Mouse (Mus musculus) MEL (cell line): ENCODE measurements around the gene Rhobtb1. TPM values are rescaled to one million over a fixed set of nuclear protein-coding genes. Genes with fewer than 3 reads are reported as not detected.

Experiments used
- DNase-seq: peaks from one replicate; pipeline ENCODE4 v3.0.0; 2011; ENCODE audit warnings: low read depth, low spot score
- H3K27ac ChIP-seq: 2 replicates; pipeline ENCODE4 v1.5.1; 2012; ENCODE audit warnings: low read depth, mild to moderate bottlenecking, control low read depth, low read length, moderate library complexity; ENCODE audit not compliant: control insufficient read depth
- H3K27me3 ChIP-seq, 2 experiments: fragments of 150-350 bp in 1 of 2; sonication (generic) in 1 of 2; 2 replicates each; pipeline ENCODE4 v1.6.1; 2012; ENCODE audit warnings: low read length in 2 of 2, mild to moderate bottlenecking in 2 of 2, improper control_type of control experiment in 1 of 2, moderate library complexity in 1 of 2; ENCODE audit not compliant: insufficient read depth in 2 of 2, control insufficient read depth in 1 of 2
- H3K36me3 ChIP-seq, 2 experiments: 2 replicates each; pipeline ENCODE4 v1.6.1; 2012 to 2014; ENCODE audit warnings: low read length in 2 of 2, improper control_type of control experiment in 1 of 2, inconsistent platforms in 1 of 2, mild to moderate bottlenecking in 1 of 2; ENCODE audit not compliant: insufficient read depth in 2 of 2, control insufficient read depth in 1 of 2
- H3K4me1 ChIP-seq, 2 experiments: fragments of 150-350 bp in 1 of 2; sonication (generic) in 1 of 2; 2 replicates each; pipeline ENCODE4 v1.6.1; 2012; ENCODE audit warnings: low read length in 2 of 2, improper control_type of control experiment in 1 of 2, mild to moderate bottlenecking in 1 of 2; ENCODE audit not compliant: insufficient read depth in 2 of 2, control insufficient read depth in 1 of 2
- H3K4me3 ChIP-seq, 2 experiments: fragments of 150-350 bp in 1 of 2; sonication (generic) in 1 of 2; 2 replicates each; pipeline ENCODE4 v1.5.1; 2012; ENCODE audit warnings: low read depth in 2 of 2, low read length in 2 of 2, mild to moderate bottlenecking in 2 of 2, moderate library complexity in 2 of 2, control low read depth in 1 of 2, improper control_type of control experiment in 1 of 2; ENCODE audit not compliant: control insufficient read depth in 1 of 2, insufficient read depth in 1 of 2
- H3K79me2 ChIP-seq: 2 replicates; pipeline ENCODE4 v1.6.1; 2012; ENCODE audit warnings: mild to moderate bottlenecking, low read length, moderate library complexity; ENCODE audit not compliant: control insufficient read depth, poor library complexity, insufficient read depth
- H3K9ac ChIP-seq: 2 replicates; pipeline ENCODE4 v1.6.1; 2012; ENCODE audit warnings: low read depth, mild to moderate bottlenecking, control low read depth, low read length, moderate library complexity; ENCODE audit not compliant: control insufficient read depth, poor library complexity, severe bottlenecking
- H3K9me3 ChIP-seq: fragments of 150-350 bp; sonication (generic); replicated peaks from 2 replicates; pipeline ENCODE4 v1.6.1; 2012; ENCODE audit warnings: mild to moderate bottlenecking, low read length, improper control_type of control experiment, moderate library complexity; ENCODE audit not compliant: insufficient read depth
- BHLHE40 ChIP-seq: IDR thresholded peaks from 2 replicates; pipeline ENCODE4 v1.6.1; 2012; ENCODE audit warnings: low read depth, mild to moderate bottlenecking, inconsistent platforms, low read length, improper control_type of control experiment, borderline replicate concordance
- CHD1 ChIP-seq: IDR thresholded peaks from 2 replicates; pipeline ENCODE4 v1.6.1; 2012; ENCODE audit warnings: low read depth, mild to moderate bottlenecking, inconsistent platforms, low read length, improper control_type of control experiment
- CTCF ChIP-seq, 3 experiments: IDR thresholded peaks in 2 of 3; conservative IDR thresholded peaks in 1 of 3; 2 replicates each; pipeline ENCODE4 v1.5.1; 2011 to 2012; ENCODE audit warnings: low read length in 3 of 3, low read depth in 2 of 3, mild to moderate bottlenecking in 2 of 3, improper control_type of control experiment in 1 of 3, inconsistent platforms in 1 of 3, mixed read lengths in 1 of 3, moderate library complexity in 1 of 3; ENCODE audit not compliant: control insufficient read depth in 1 of 3, insufficient read depth in 1 of 3, poor library complexity in 1 of 3, severe bottlenecking in 1 of 3
- E2F4 ChIP-seq: IDR thresholded peaks from 2 replicates; pipeline ENCODE4 v1.6.1; 2011; ENCODE audit warnings: low read depth, low read length, improper control_type of control experiment, borderline replicate concordance
- ELF1 ChIP-seq: IDR thresholded peaks from 2 replicates; pipeline ENCODE4 v1.6.1; 2014; ENCODE audit warnings: low read depth, mild to moderate bottlenecking, inconsistent platforms, low read length, improper control_type of control experiment, moderate library complexity
- EP300 ChIP-seq, 2 experiments: IDR thresholded peaks; 2 replicates each; pipeline ENCODE4 v1.6.1; 2011; ENCODE audit warnings: improper control_type of control experiment in 2 of 2, low read length in 2 of 2, low read depth in 1 of 2, mild to moderate bottlenecking in 1 of 2
- ETS1 ChIP-seq: IDR thresholded peaks from 2 replicates; pipeline ENCODE4 v1.6.1; 2012; ENCODE audit warnings: low read depth, mild to moderate bottlenecking, inconsistent platforms, low read length, improper control_type of control experiment, moderate library complexity
- GATA1 ChIP-seq: IDR thresholded peaks from 2 replicates; pipeline ENCODE4 v1.6.1; 2011; ENCODE audit warnings: low read depth, low read length, improper control_type of control experiment
- HCFC1 ChIP-seq: IDR thresholded peaks from 2 replicates; pipeline ENCODE4 v1.6.1; 2012; ENCODE audit warnings: low read depth, mild to moderate bottlenecking, inconsistent platforms, low read length, improper control_type of control experiment, moderate library complexity
- JUND ChIP-seq: IDR thresholded peaks from 2 replicates; pipeline ENCODE4 v1.6.1; 2011; ENCODE audit warnings: low read depth, mild to moderate bottlenecking, improper control_type of control experiment, low read length
- MAFK ChIP-seq: IDR thresholded peaks from 2 replicates; pipeline ENCODE4 v1.6.1; 2011; ENCODE audit warnings: low read depth, mild to moderate bottlenecking, low read length, improper control_type of control experiment, borderline replicate concordance
- MAZ ChIP-seq: IDR thresholded peaks from 2 replicates; pipeline ENCODE4 v1.6.1; 2012; ENCODE audit warnings: low read depth, mild to moderate bottlenecking, inconsistent platforms, low read length, improper control_type of control experiment
- MYB ChIP-seq: IDR thresholded peaks from 2 replicates; pipeline ENCODE4 v1.6.1; 2011; ENCODE audit warnings: mild to moderate bottlenecking, low read depth, low read length, improper control_type of control experiment
- NELFE ChIP-seq: IDR thresholded peaks from 2 replicates; pipeline ENCODE4 v1.6.1; 2011; ENCODE audit warnings: low read depth, low read length, improper control_type of control experiment
- NRF1 ChIP-seq: IDR thresholded peaks from 2 replicates; pipeline ENCODE4 v1.6.1; 2014; ENCODE audit warnings: low read depth, mild to moderate bottlenecking, inconsistent platforms, low read length, improper control_type of control experiment, moderate library complexity; ENCODE audit not compliant: poor library complexity, insufficient read depth, severe bottlenecking
- POLR2AphosphoS2 ChIP-seq: IDR thresholded peaks from 2 replicates; pipeline ENCODE4 v1.6.1; 2011; ENCODE audit warnings: low read length, improper control_type of control experiment
- POLR2AphosphoS5 ChIP-seq: IDR thresholded peaks from 2 replicates; pipeline ENCODE4 v1.6.1; 2012; ENCODE audit warnings: low read depth, borderline replicate concordance, mild to moderate bottlenecking, inconsistent platforms, low read length, moderate library complexity, mixed read lengths
- RAD21 ChIP-seq: IDR thresholded peaks from 2 replicates; pipeline ENCODE4 v1.6.1; 2011; ENCODE audit warnings: mild to moderate bottlenecking, low read depth, low read length, improper control_type of control experiment
- RCOR1 ChIP-seq: IDR thresholded peaks from 2 replicates; pipeline ENCODE4 v1.6.1; 2012; ENCODE audit warnings: low read depth, mild to moderate bottlenecking, inconsistent platforms, low read length, improper control_type of control experiment
- SIN3A ChIP-seq: IDR thresholded peaks from 2 replicates; pipeline ENCODE4 v1.6.1; 2012; ENCODE audit warnings: low read length, improper control_type of control experiment, inconsistent platforms
- SMC3 ChIP-seq: IDR thresholded peaks from 2 replicates; pipeline ENCODE4 v1.6.1; 2011; ENCODE audit warnings: low read depth, low read length, improper control_type of control experiment
- TCF12 ChIP-seq: IDR thresholded peaks from 2 replicates; pipeline ENCODE4 v1.6.1; 2014; ENCODE audit warnings: low read depth, mild to moderate bottlenecking, inconsistent platforms, low read length, improper control_type of control experiment, moderate library complexity
- USF1 ChIP-seq: IDR thresholded peaks from 2 replicates; pipeline ENCODE4 v1.6.1; 2014; ENCODE audit warnings: low read depth, mild to moderate bottlenecking, inconsistent platforms, low read length, improper control_type of control experiment, moderate library complexity
- USF2 ChIP-seq, 2 experiments: IDR thresholded peaks; 2 replicates each; pipeline ENCODE4 v1.6.1; 2011 to 2012; ENCODE audit warnings: improper control_type of control experiment in 2 of 2, low read length in 2 of 2, borderline replicate concordance in 1 of 2, inconsistent platforms in 1 of 2, low read depth in 1 of 2, mild to moderate bottlenecking in 1 of 2; ENCODE audit not compliant: insufficient read depth in 1 of 2
- polyA plus RNA-seq, 2 experiments: library from polyadenylated mRNA; stranded (reverse) in 1 of 2; unstranded in 1 of 2; fragments of >175 nt in 1 of 2; fragments of >200 nt in 1 of 2; gene quantifications; 2 replicates each; pipeline versions ENCODE4 v1.2.1 to v1.2.4; 2012; ENCODE audit warnings: low replicate concordance in 2 of 2, low read depth in 1 of 2; ENCODE audit not compliant: insufficient read length in 2 of 2, insufficient read depth in 1 of 2, missing spikeins in 1 of 2
- total RNA-seq: library from RNA; depleted of rRNA; stranded (reverse); fragments of 300-350 nt; gene quantifications from 2 replicates; pipeline ENCODE4 v1.2.3, GENCODE M21; 2012

Gene Rhobtb1
- total and polyA plus RNA-seq, 3 experiments = not detected

GRCm38 (mm10) chr10:69165125-69165524 is 13.9 kb downstream of the Rhobtb1 start:
- H3K9me3 ChIP-seq = no peaks in the 10 kb centered on the region
- no peaks in the 10 kb centered on the region for H3K27me3 ChIP-seq
- TF ChIP-seq CTCF (IDR thresholded peaks at IDR 0.05 in 2 of 3, conservative IDR thresholded peaks at IDR 0.05 in 1 of 3; ENCODE audit: control insufficient read depth in 1 of 3, insufficient read depth in 1 of 3, low read depth in 2 of 3, low read length in 3 of 3, poor library complexity in 1 of 3, severe bottlenecking in 1 of 3) = peak; percentile 5 to 45 (median 43); a peak in 5 of 6 replicates
- peak; percentile 10 for TF ChIP-seq RAD21
- TF ChIP-seq TCF12 = no peak
- peak; percentile 33 for TF ChIP-seq SMC3
- no peak overlapping the region for H3K4me3 ChIP-seq
- DNase-seq = peak; percentile 16
- H3K4me1 ChIP-seq = no peaks in the 10 kb centered on the region
- no peaks in the 10 kb centered on the region for H3K79me2 ChIP-seq
- no peak overlapping the region for H3K9ac ChIP-seq
- no peaks in the 10 kb centered on the region for H3K36me3 ChIP-seq
- H3K27ac ChIP-seq = no peak overlapping the region

- H3K79me2 ChIP-seq = no peaks in the 10 kb centered on the region
- no peaks in the 10 kb centered on the region for H3K27me3 ChIP-seq
- no peak overlapping the region for H3K9ac ChIP-seq
- TF ChIP-seq GATA1 (no peak), E2F4 (no peak), RCOR1 (no peak), NRF1 (no peak), USF2 (IDR thresholded peaks at IDR 0.05; ENCODE audit: borderline replicate concordance in 1 of 2, insufficient read depth in 1 of 2, low read depth in 1 of 2, low read length in 2 of 2) (no peak), NELFE (no peak), SIN3A (no peak), ETS1 (no peak), MAZ (no peak), MAFK (no peak), BHLHE40 (no peak), CHD1 (no peak), EP300 (IDR thresholded peaks at IDR 0.05; ENCODE audit: low read depth in 1 of 2, low read length in 2 of 2) (no peak), USF1 (no peak), JUND (no peak), ELF1 (no peak), HCFC1 (no peak), POLR2AphosphoS2 (no peak), POLR2AphosphoS5 (no peak), MYB (no peak)
- no peaks in the 10 kb centered on the region for H3K9me3 ChIP-seq
- no peak overlapping the region for H3K27ac ChIP-seq
- no peaks in the 10 kb centered on the region for H3K4me1 ChIP-seq
- no peak for DNase-seq
- H3K4me3 ChIP-seq = no peak overlapping the region
- no peaks in the 10 kb centered on the region for H3K36me3 ChIP-seq
Observed at GRCm38 (mm10) chr10:69165847-69166246, 14.6 kb downstream of the Rhobtb1 start.
